Mouse (Mus musculus) forebrain, postnatal 0 days (tissue): ENCODE data around the gene Ppm1g. TPM values are rescaled to one million over a fixed set of nuclear protein-coding genes. Genes with fewer than 3 reads are reported as not detected.

Experiments
- ATAC-seq: fragments of 200-750 bp; cut with Nextera tagmentation; 2 replicates; pipeline ENCODE4 v1.8.0; 2017; ENCODE audit warnings: mild to moderate bottlenecking, moderate library complexity
- DNase-seq: peaks from one replicate; pipeline ENCODE4 v3.0.0-alpha.2; 2015
- H3K27ac ChIP-seq: fragments of 300-500 bp; sonication (generic); 2 replicates; pipeline ENCODE4 v1.5.1; 2014; ENCODE audit warnings: low read depth, mild to moderate bottlenecking, antibody characterized with exemption, low read length, moderate library complexity, mixed read lengths
- H3K27me3 ChIP-seq: fragments of 300-500 bp; sonication (generic); 2 replicates; pipeline ENCODE4 v1.6.1; 2014; ENCODE audit warnings: mild to moderate bottlenecking, low read length, mixed read lengths; ENCODE audit not compliant: insufficient read depth
- H3K36me3 ChIP-seq: fragments of 300-500 bp; sonication (generic); 2 replicates; pipeline ENCODE4 v1.6.1; 2014; ENCODE audit warnings: mild to moderate bottlenecking, moderate library complexity; ENCODE audit not compliant: insufficient read depth
- H3K4me1 ChIP-seq: fragments of 300-500 bp; sonication (generic); 2 replicates; pipeline ENCODE4 v1.6.1; 2014; ENCODE audit warnings: antibody characterized with exemption; ENCODE audit not compliant: insufficient read depth
- H3K4me2 ChIP-seq: fragments of 300-500 bp; sonication (generic); 2 replicates; pipeline ENCODE4 v1.6.1; 2014; ENCODE audit warnings: low read depth, mild to moderate bottlenecking, moderate library complexity
- H3K4me3 ChIP-seq: fragments of 300-500 bp; sonication (generic); 2 replicates; pipeline ENCODE4 v1.5.1; 2014; ENCODE audit warnings: low read depth, low read length, mixed read lengths
- H3K9ac ChIP-seq: fragments of 300-500 bp; sonication (generic); 2 replicates; pipeline ENCODE4 v1.6.1; 2014; ENCODE audit warnings: mild to moderate bottlenecking
- H3K9me3 ChIP-seq: fragments of 300-500 bp; sonication (generic); 2 replicates; pipeline ENCODE4 v1.6.1; 2016; ENCODE audit warnings: low read length
- CTCF ChIP-seq: sonication (generic); IDR thresholded peaks from 2 replicates; pipeline ENCODE4 v1.5.1; 2016; ENCODE audit warnings: antibody characterized with exemption, control low read depth, low read depth
- WGBS: fragments of 180-500 bp; shearing (Covaris S2); extraction: QIAGEN DNeasy Blood & Tissue Kit; methylation state at CpG from one replicate; pipeline ENCODE4 v1.1.7; 2014; 5-methylcytosine and 5-hydroxymethylcytosine counted together
- polyA plus RNA-seq: library from polyadenylated mRNA; unstranded; fragments of >200 nt; fragmentation: Nextera tagmentation; extraction: Ambion mirVana; gene quantifications from 2 replicates; pipeline ENCODE4 v1.2.1, GENCODE M21; 2015
- total RNA-seq: library from RNA; depleted of rRNA; stranded (reverse); fragments of >200 nt; gene quantifications from 2 replicates; pipeline ENCODE4 v1.2.3, GENCODE M21; 2014; rRNA removed

The Ppm1g gene
- total RNA-seq (93.4 and 102 TPM in 2 replicates), polyA plus RNA-seq (156 and 175 TPM in 2 replicates)

- WGBS, result under 1% methylated on average over 69 of the region's 70 CpGs
Measured at GRCm38 (mm10) chr5:31220448-31221303, at the start of gene Ppm1g. TSS of gene Ppm1g (minus strand) at chr5:31220687.

DNA sequence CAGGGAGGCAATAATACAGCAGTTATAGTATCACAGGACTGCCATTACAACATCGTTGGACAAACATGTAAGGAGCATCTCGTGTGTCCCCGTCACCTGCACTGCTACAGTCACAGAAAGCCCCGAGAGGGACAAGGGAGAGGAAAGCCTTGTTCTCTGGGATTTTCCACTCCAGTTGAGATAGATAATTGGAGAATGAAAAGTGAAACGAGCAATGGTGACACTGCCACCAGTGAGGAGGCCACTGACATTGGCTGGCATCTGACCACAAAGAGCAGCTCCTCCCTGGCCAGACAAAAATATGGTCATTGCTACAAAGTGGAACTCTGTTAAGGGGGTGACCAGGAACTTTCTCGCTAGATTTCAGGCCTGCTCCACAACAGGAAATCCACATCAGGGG, 47.2 kb upstream of the Ppm1g start:
- Histone ChIP-seq H3K27ac (no peak overlapping the region), H3K36me3 (peaks cover 81% of the 10 kb centered on the region), H3K27me3 (no peaks in the 10 kb centered on the region), H3K9ac (no peak overlapping the region), H3K9me3 (no peaks in the 10 kb centered on the region), H3K4me3 (no peak overlapping the region), H3K4me1 (no peaks in the 10 kb centered on the region), H3K4me2 (no peak overlapping the region)
- WGBS, result 29% methylated on average over 6 of the region's 6 CpGs
- DNase-seq (no peak), ATAC-seq (no peak)
- TF ChIP-seq CTCF, result no peak

More at GRCm38 (mm10) chr5:31220448-31221303, at the start of gene Ppm1g:
- peak; percentile 98 for DNase-seq
- peak; percentile 93 for ATAC-seq
- TF ChIP-seq CTCF, result peak; percentile 1; the same call in 1 of the 2 replicates
- peak within 1 kb of the TSS; percentile 92 for H3K9ac ChIP-seq
- peak within 1 kb of the TSS; percentile 97 for H3K27ac ChIP-seq
- H3K4me1 ChIP-seq, result peaks cover 4% of the 10 kb centered on the region; the same call in 1 of the 2 replicates
- peak within 1 kb of the TSS; percentile 79 for H3K4me2 ChIP-seq
- no peaks in the 10 kb centered on the region for H3K27me3 ChIP-seq
- H3K9me3 ChIP-seq, result no peaks in the 10 kb centered on the region
- H3K36me3 ChIP-seq, result no peaks in the 10 kb centered on the region
- H3K4me3 ChIP-seq, result peak within 1 kb of the TSS; percentile 100

DNA sequence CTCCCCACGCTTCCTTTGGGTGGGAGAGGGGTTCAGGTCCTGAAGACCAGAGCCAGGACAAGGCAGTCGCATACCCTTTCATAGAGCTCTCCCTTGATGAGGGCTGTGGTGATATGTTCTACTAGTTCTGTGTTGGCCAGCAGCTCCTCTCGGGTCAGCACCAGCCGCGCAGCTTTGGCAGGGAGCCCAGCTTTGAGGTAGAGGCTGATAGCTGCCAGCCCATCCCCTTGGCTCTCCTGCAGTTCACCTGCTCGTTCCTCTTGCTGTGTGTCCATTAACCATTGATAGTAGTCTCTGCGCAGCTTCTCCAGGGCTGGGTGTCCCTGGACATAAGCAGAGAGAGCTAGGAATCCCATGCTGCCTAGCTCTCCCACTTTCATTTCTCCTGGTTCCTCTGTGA, 45.6 kb upstream of the Ppm1g start:
- H3K27me3 ChIP-seq, result no peaks in the 10 kb centered on the region
- ATAC-seq (no peak), DNase-seq (no peak)
- TF ChIP-seq CTCF, result no peak
- WGBS, result 82% methylated on average over 7 of the region's 7 CpGs
- no peak overlapping the region for H3K9ac ChIP-seq
- no peaks in the 10 kb centered on the region for H3K9me3 ChIP-seq
- H3K36me3 ChIP-seq, result peaks cover 87% of the 10 kb centered on the region
- H3K4me1 ChIP-seq, result no peaks in the 10 kb centered on the region
- no peak overlapping the region for H3K27ac ChIP-seq
- H3K4me3 ChIP-seq, result no peak overlapping the region
- no peak overlapping the region for H3K4me2 ChIP-seq

- H3K4me1 ChIP-seq, result no peaks in the 10 kb centered on the region
- no peak overlapping the region for H3K4me2 ChIP-seq
- H3K27me3 ChIP-seq, result no peaks in the 10 kb centered on the region
- no peak for ATAC-seq
- H3K9ac ChIP-seq, result no peak overlapping the region
- H3K4me3 ChIP-seq, result no peak overlapping the region
- no peak for TF ChIP-seq CTCF
- 90% methylated on average over 11 of the region's 11 CpGs for WGBS
- H3K9me3 ChIP-seq, result no peaks in the 10 kb centered on the region
- no peak overlapping the region for H3K27ac ChIP-seq
- no peak for DNase-seq
- peaks cover 74% of the 10 kb centered on the region for H3K36me3 ChIP-seq
Measured at GRCm38 (mm10) chr5:31257616-31258015, 37.1 kb upstream of the Ppm1g start.

DNA sequence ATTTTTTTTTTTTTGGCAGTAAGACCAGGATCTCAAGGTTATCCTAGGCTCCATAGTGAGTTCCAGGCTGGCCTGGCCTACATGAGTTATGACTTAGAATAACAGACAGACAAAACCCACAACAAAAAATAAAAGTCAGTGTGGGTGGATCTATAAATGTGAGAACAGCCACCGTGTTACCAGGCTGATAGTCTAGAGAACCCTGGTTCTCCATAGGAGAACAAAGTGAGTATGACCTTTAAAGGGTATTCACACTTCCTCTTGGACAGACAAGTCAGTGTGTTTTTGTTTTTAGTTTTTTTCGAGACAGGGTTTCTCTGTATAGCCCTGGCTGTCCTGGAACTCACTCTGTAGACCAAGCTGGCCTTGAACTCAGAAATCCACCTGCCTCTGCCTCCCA, 35.5 kb upstream of the Ppm1g start:
- H3K4me2 ChIP-seq, result no peak overlapping the region
- TF ChIP-seq CTCF, result no peak
- DNase-seq (no peak), ATAC-seq (no peak)
- no peak overlapping the region for H3K9ac ChIP-seq
- H3K36me3 ChIP-seq, result peaks cover 71% of the 10 kb centered on the region
- H3K9me3 ChIP-seq, result no peaks in the 10 kb centered on the region
- no peak overlapping the region for H3K27ac ChIP-seq
- H3K4me1 ChIP-seq, result no peaks in the 10 kb centered on the region
- H3K27me3 ChIP-seq, result no peaks in the 10 kb centered on the region
- WGBS, result 83% methylated on average over 2 of the region's 2 CpGs
- H3K4me3 ChIP-seq, result no peak overlapping the region

DNA sequence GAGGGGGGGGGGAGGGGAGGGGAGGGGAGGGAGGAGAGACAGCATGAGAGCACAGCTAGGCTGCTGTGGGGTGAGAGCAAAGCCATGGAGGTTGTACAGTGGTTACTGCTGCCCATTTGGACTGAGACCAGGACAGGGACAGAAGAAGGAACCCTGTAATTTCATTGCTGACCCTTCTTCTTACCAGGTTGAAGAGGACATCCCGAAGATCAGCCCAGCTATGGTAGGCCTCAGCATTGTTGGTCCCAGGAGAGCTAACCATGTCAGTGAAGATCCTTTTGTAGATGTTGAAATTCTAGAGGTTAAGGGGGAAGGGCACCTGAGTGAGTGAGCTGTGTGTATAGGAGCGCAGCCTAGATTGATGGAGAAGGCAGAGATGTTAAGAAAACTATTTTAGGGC, 34.9 kb upstream of the Ppm1g start:
- no peak for DNase-seq
- ATAC-seq, result no peak
- no peaks in the 10 kb centered on the region for H3K4me1 ChIP-seq
- no peak overlapping the region for H3K27ac ChIP-seq
- WGBS, result 96% methylated on average over 2 of the region's 2 CpGs
- H3K9ac ChIP-seq, result no peak overlapping the region
- peaks cover 71% of the 10 kb centered on the region for H3K36me3 ChIP-seq
- no peak for TF ChIP-seq CTCF
- H3K27me3 ChIP-seq, result no peaks in the 10 kb centered on the region
- H3K4me2 ChIP-seq, result no peak overlapping the region
- H3K9me3 ChIP-seq, result no peaks in the 10 kb centered on the region
- no peak overlapping the region for H3K4me3 ChIP-seq

GRCm38 (mm10) chr5:31254901-31255300, 34.4 kb upstream of the Ppm1g start:
- Histone ChIP-seq H3K36me3 (peaks cover 71% of the 10 kb centered on the region), H3K9ac (no peak overlapping the region), H3K4me2 (no peak overlapping the region), H3K27ac (no peak overlapping the region), H3K4me1 (no peaks in the 10 kb centered on the region), H3K4me3 (no peak overlapping the region), H3K27me3 (no peaks in the 10 kb centered on the region), H3K9me3 (no peaks in the 10 kb centered on the region)
- DNase-seq (no peak), ATAC-seq (no peak)
- WGBS, result 85% methylated on average over 8 of the region's 8 CpGs
- no peak for TF ChIP-seq CTCF
